Mouse (Mus musculus): ENCODE measurements around the gene Dnajc4.

Gene Dnajc4

DNA sequence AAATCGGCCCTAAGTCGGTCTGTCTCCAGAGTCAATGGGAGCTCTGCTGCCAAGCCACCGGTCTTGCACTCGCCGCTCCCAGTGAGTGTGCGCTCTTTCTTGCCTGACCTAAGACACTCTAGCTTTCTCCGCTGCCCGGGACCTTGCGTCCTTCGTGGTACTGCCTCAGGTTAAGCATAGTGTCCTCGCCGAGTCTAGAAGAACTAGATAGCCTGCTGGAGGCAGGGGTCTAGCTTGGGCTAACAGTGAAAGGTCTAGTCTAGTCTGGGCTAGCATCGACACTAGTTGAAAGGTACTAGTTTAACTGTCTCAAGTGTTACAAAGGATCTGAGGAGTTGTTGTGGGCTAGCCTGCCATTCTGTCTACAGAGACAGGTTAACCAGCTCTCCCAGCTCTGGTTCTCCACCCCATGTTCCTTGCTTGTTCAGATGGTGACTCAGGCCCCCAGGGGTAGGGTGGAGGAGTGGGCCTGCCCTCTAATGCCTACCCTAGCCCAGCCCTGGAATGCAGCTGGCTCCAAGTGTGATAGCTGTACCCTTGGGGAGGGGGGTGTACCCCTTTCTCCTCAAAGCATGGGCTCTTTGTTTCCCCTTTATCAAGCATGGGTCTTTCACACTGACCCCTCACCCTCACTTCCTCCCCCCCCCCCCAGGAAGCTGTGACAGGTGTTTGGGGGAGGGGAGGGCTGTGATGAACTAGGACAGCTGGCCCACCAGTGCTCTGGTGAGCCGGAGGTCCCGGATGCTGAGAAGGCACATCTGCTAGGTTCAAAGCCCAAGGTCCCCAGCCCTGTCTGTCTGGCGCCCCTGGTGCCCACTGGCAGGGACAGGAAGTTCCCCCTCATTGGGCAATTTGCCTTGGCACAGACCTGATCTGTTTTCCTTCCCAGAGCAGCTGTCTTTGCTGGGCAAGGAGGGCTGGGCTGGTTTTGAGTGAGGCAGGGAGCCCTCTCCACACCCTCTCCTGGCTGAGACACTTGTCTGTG lies 16.5 kb downstream of the Dnajc4 start, which contains the start of gene Plcb3:
Plcb3 (minus strand) TSS at position 934 of the 985 bp plus-strand sequence.
- no peak for DNase-seq (ENCODE audit: low read depth)

DNA sequence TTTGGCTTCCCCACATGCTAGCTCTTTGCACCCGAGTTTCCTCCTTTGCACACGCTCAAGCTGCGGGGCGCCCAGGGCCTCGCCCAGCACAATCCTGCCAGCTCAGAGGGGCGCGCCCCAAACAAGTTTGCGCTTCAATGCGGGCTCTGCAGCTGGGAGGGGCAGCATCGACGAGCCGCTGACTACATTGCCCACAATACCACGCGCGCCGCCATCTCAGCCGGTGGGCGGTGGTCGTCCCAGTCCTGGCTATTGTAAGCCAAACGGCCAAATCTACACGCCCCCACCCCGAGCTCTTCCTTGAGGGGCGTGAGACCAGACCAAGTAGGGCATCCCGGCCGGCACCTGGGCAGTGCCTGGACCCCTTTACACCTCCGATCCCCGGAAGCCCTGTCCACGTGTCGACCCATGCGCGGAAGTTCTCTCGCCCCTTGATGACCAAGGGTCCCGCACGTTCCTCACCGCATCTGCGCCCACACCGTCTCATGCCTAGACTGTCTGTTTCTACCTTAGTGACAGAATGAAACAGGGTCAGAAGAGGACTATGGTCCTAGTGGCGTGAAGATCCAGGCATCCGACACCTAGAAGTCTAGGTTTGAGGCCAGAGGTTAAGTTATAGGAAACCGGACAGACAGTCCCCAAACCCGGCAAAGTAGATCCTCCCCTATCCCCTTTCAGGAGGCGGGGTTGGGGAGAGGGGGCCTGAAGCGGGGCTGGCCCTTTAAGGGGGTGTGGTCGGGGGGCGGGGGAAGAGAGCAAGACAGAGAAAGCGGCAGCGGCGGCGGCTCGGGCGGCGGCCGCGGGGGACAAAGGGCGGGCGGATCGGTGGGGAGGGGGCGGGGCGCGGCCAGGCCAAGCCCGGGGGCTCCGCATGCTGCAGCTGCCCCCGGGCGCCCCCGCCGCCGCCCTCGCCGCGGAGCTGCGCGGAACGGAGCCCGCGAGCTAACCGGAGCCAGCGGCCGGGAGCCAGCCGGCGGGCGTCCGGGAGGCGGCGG lies 17.9 kb downstream of the Dnajc4 start, which contains the start of gene Ppp1r14b:
Ppp1r14b (plus strand) TSS at position 758 of the 995 bp plus-strand sequence.
- peak; percentile 84 for DNase-seq (ENCODE audit: low read depth)

DNA sequence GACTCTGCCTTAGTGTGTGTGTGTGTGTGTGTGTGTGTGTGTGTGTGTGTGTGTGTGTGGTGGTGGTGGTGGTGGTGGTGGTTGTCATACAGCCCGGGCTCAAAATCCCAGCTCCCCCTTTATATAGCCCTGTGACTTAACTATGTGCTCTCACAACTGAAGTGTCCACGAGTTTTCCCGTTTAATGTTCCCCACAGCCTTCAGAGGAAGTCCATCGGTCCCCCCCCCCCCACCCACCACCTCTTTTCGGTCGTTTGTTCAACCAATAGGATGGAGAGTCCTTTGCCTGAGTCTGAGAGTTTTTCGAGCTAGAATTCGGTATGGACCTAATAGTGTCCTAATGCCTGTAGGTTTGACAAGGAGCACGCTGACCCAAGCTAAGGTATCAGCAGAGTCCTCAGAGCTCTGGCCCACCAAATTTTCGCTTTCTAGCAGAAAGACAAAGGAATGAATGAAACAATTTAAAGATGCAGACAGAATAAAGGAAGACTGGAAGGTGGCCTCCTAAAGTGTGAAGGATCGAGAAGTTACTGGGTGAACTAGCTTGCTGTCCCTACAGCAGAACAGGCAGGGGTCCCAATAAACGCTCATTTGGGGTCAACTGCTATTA lies 18.7 kb downstream of the Dnajc4 start:
- no peak for DNase-seq (ENCODE audit: low read depth)

DNA sequence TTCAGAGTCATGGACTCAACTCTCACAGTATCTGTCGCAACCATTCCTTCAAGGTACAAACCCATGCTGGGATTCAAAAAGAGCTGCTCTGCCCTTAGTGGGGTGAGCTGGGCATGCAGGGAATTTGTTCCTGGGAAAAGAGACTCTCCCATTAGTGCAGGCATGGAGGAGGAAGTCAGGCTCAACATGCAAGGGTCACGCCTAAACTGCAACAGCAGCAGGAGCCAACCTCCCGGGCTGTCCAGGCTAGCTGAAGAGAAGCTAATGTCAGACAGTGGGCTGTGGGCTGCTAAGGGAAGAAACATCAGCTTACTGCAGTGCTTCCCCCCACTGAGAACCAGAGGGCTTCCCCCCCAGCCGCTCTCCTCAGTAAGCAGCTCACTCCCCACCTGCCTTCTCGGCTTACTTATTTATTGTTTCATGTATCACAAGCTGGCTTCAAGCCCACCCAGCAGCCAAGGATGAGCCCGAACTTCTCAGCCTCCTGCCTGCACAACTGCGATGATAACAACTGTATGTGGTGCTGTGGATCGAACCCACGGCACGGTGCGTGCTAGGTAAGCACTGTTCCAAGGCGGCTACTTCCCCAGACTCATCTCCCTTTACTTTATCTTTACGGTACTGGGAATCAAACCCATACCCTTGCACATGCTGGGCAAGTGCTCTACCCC lies 20.0 kb downstream of the Dnajc4 start:
- no peak for DNase-seq (ENCODE audit: low read depth)

DNA sequence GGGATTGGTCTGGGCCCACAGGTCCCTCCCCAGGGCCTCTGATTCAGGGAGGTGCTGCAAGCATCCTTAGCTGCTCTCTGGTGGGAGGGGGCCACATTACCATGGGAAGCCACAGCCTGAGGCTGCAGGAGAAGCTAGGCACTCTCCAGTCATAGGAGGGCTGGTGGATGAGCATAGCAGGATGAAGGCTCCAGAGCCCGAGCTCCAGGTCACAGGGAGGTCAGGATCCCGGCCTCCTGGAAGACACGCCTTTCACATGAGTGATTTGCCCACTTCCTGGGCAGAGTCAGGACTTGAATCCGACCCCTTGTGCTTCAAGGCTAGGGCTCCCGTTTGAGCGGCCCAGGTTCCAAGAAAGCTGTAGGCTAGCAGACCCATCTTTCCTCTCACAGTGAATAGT lies 20.7 kb downstream of the Dnajc4 start:
- DNase-seq (ENCODE audit: low read depth), result no peak

DNA sequence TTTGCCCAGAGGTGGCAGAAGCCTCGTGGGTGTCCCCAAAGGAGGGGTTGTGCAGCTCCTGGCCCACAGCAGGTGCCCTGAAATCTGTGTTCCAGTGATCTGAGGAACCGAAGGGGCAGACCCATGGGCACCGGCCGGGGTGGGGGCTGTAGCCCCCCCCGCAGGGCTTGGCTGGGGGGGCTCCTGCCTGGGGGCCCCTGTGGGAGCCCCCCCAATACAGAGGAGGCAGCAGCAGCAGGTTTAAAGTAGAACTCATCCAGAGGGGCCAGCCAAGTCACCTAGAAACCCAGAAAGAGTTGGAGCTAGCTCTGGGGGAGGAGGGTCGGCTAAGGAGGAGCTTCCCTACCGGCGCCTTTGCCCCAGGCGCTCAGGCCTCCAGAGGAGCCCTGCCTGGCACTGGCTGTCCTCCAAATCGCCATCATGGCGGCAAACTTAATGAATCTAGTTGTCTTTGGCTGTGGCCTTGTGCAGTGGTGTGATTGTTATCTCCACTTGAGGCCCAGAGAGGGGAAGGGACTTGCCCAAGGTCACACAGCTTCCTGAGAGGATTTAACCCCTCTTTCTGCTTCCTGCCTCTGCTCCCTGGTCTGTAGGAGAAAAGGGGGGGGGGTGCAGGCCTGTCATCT lies 21.8 kb downstream of the Dnajc4 start:
- no peak for DNase-seq (ENCODE audit: low read depth)

DNA sequence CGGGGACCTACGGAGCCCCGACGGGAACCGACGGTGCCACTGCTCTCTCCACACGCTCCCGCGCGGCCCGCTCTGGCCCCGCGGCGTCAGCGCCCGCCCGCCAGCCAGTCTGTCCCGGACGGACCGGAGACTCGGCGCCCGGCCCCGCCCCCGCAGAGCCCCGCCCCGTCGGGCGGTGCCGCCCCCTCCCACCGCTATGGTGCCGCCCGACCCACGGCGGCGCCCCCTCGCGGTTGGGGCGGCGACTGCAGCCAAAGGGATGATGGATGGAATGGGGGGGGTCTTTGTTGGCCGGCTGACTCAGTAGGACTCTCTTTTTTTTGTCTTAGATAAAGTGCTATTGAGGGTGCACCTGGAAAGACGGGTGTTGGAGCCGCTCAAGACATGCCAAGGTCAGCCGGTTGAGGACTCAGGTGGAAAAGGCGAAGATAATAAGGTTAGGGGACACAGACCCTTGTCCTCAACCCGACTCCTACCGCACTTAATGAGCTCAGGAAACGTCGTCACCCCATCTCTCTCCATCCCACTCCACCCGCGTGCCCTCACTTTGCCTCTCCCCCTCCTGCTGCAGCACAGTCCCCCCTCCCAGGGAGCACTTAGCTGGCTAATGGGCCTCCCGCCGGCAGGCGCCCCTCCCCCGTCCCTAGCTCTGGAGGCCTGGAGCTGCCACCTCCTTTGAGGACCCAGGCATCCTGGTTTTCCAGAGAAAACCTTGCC lies 22.5 kb downstream of the Dnajc4 start:
- no peak for DNase-seq (ENCODE audit: low read depth)

DNA sequence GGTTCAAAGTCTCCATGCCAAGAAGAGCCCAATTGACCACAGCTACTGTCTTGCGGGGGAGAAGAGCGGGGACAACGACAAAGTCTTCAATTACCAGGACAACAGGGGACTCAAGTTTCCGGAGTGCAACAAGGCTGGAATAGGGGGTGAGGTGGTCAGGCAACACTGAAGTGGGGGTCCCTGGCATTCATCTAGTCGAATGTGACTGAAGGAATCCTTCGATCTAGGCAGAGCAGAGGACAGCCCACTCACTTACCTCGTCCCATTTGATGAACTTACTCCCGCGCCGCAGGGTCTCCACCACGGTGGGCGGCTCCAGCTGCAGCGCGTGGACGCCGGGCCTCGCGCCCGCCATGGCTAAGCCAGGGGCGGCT lies 23.1 kb downstream of the Dnajc4 start:
- DNase-seq (ENCODE audit: low read depth), result no peak

DNA sequence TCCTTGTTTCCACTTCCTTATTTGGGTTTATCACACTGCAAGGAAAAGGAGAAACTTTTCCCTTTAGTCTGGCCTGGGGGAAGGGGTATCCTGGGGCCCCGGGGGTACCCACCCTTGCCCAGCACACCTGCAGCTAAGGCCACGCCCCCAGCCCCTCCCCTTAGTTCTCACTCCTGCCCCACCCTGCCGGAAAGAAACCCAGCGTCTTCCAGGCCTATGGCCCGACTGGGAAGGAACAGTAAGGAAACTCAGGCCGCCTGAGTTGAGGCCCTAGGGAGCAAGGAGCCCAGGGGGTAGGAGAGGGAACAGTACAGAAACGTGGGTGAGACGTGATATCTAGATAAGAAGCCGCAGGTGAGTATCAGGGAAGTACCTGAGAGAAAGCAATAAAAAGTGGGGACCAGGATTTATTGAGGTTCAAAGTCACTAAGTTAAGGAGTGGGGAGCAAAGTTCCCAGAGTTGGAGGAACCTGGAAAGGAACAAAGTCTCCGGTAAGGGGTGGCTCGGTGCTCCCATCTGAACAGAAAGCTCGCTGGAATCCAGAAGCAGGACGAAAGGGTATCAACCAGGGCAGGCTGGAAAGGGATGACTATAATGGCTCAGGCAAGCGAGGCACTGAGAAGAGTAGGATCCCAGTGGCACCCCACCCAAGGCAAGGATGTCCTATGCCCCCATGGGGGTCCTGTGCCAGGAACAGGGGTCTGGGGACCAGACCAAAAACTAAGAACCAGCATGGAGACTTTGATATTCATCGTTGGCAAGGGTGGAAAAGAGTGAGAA lies 23.7 kb downstream of the Dnajc4 start:
- DNase-seq (ENCODE audit: low read depth), result no peak

DNA sequence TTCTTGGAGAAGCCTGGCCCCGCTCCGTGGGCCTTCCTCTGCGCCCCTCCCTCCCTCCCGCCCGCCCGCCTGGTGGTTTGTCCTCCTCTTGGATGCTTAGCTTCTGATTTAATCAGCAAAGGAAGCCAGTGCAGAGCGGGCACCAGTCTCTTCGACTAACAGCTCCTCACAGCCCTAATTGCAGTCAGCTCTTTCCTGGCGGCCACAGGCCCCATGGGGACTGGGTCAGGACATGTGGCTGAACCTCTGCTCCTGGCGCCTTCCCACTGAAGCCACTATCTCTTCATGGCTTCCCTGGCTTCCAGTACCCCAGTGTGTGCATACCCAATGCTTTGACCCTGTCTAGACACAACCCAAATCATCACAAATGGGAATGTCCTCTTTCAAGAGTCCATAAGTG lies 35.9 kb downstream of the Dnajc4 start:
- no peak for DNase-seq (ENCODE audit: low read depth)

DNA sequence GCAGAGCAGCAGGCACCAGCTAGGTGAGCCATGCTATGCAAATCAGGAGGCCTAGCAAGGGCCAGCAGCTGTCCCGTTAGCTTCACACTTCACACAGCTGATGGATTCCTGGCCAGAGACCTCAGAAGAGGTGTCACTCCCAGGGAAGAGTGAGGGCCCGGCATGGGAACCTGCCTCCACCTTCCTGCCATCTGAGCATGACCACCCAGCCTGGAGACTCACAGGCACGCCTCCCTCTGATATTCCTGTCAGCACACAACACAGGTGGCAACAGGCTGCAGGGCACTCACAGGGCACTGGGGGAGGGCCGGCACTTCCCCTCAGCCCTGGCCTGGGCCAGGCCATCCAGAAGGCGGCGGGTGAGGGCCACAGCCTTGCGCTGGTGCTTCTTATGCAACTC lies 36.9 kb downstream of the Dnajc4 start:
- DNase-seq (ENCODE audit: low read depth), result no peak

DNA sequence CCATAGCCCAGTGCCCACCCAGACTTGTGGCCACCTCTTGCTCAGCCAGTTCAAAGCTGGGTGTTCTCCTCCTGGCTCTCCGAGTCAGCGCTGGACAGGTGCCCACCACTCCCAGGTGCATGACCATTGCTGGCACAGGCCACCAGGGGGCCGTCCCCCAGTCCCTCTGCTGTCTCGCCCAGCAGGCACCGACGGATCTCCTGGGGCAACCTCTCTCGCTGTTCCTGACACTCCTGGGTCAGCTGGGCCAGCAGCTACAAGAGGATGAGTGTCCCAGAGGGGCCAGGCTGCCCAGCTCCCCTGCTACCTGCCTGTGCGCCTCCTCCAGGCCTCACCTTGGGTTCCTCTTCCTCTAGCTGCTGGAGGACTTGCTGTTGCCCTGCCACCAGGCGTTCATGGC lies 38.3 kb downstream of the Dnajc4 start:
- no peak for DNase-seq (ENCODE audit: low read depth)

DNA sequence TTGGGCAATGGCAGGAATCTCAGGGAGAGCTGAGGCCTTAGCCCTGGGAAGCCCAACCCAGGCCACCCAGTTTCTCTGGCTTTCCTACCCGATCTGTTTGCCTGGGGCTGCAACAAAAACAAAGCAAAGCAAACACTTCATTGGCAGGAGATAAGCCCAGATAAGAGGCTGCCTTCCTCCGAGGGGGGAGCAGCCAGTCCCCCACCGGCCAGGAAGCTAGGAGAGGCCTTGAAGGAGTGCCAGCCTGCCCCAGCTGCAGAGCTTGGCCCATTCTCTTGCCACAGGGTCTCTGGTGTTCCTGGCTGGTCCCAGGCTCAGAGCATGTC lies 39.7 kb downstream of the Dnajc4 start:
- no peak for DNase-seq (ENCODE audit: low read depth)

DNA sequence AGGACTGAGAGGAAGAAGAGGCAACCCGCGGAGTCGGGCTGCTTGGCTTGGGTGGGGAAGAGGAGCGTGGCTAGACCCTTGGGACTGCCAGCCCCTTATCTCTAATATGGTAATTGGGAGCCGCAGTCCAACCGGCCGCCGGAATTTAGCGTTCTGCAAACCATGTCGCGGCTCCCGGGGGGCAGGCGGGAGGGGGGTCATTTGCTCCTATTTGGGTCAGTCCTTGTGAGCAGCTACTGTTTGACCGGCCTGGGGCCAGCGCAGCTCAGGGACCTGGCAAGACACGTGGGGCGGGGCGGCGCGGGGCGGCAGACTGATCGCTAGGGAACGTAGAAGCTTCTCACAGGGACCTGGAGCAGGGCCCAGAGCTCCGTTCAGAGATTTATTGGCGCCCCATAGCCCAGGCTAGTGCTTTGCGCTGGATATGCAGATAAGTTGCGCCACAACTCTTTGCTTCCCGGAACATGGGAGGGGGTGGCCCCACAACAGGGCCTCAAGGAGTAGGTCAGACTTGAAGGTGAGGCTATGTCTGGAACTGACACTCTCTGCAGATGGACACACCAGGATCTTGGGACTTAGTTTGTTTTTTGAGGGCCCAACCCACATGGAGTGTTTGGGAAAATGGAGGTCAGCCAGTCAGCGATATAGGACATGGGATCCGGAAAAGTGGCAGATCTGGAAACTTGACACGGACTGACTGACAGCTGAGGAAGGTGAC lies 40.2 kb downstream of the Dnajc4 start:
- no peak for DNase-seq (ENCODE audit: low read depth)

DNA sequence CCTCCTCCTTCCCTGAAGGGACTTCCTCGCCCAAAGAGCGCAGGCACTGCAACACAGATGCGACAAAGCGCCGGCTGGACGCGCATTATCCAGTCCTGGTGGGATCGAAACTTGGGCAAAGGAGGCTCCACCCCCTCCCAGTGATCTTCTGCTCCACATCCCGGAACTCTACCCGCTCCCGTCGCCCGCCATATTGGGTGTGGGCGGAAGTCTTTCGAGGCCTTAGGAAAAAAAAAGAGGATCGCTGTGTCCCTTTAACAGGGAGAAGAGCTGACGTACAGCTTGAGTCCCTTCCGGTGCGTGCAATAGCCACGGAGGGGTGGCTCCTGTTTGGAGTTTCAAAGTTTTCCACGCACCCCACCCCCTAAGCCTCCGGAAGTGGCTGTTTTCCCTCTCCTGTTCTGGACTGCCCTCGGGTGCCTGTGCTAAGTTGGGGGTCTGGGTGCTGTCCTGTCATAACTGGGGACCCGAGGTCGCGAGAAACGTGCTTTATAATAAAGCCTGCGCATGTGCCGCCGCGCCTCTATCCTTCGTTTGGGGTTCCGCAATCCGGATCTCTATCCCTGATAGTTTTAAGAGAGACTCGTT lies 40.9 kb downstream of the Dnajc4 start:
- DNase-seq (ENCODE audit: low read depth), result peak; percentile 77

DNA sequence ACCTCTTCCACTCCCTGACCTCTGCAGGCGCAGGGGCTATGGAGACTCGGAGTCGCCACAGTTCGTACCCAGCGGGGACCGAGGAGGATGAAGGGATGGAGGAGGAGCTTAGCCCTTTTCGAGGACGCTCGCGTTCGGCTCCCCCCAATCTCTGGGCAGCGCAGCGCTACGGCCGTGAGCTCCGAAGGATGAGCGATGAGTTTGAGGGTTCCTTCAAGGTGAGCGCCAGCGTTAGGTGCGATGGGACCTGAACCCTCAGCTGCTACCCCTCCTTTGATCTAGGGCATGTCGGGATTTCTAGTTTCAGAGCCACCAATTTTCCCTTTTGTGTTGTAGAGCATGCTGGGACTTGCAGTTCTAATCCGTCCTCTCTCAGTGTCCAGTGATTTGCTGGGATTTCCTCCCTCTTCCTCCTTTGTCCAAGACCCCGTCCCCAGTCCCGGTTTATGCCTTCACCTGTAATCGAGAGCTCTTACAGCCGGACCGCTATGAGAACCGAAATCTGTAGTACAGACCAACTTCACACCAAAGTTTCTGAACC lies 41.7 kb downstream of the Dnajc4 start:
- no peak for DNase-seq (ENCODE audit: low read depth)

DNA sequence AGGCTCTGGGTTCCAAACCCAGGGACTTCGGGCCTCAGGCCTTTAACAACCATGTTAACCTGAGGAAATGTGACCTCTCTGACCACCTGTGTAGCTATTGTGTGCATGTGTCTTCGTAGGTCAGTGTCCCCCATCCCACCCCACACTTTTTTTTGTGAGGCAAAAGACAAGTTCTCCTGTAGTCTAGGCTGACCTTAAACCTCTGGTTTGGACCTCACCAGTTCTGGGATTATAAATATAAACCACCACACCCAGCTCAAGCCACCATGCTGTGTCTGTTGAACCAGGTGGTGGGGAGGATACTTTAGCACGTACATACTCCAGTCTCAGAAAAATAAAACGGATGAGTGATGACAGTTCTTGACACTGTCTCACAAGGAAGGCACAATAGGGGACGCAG lies 42.4 kb downstream of the Dnajc4 start:
- DNase-seq (ENCODE audit: low read depth), result no peak

DNA sequence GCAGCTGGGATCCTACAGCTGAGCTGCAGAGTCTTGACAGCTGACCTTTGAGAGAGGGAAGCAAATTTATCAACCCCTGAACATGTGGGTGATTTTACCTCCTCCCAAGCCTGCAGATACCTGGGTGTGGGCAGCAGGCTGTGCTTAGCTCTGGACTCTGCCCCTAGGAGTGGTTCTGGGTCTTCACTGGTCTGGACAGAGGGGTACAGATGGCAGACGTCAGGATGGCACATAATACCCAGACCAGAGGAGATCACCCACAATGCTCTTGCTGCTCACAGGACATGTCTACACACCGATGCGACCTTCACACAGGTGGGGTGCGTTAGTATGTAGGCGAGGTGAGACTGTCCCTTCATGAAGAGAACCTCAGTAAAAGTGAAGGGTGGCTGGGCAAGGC lies 42.8 kb downstream of the Dnajc4 start:
- no peak for DNase-seq (ENCODE audit: low read depth)
